Mouse (Mus musculus): ENCODE data around the gene Pou3f3. TPM values are rescaled to one million over a fixed set of nuclear protein-coding genes. Genes with fewer than 3 reads are reported as not detected.

Gene Pou3f3
- polyA plus RNA-seq, 1 experiment from 2014 or later, result 44.2 TPM

- H3K4me2 ChIP-seq, result peak overlapping the region; percentile 98
- ATAC-seq, result no peak
- peaks cover 28% of the 10 kb centered on the region for H3K36me3 ChIP-seq (ENCODE audit: poor library complexity, severe bottlenecking)
- H3K9ac ChIP-seq, result peak overlapping the region; percentile 100
- under 1% methylated on average over 37 of the region's 62 CpGs for WGBS
- H3K27ac ChIP-seq, result peak overlapping the region; percentile 100
- no peaks in the 10 kb centered on the region for H3K27me3 ChIP-seq
- H3K4me1 ChIP-seq, result 0 out of 2 replicates have a peak, but pooled peaks cover 5% of the 10 kb centered on the region
- H3K4me3 ChIP-seq, result peak overlapping the region; percentile 99
- H3K9me3 ChIP-seq (replicated peaks), result no peaks in the 10 kb centered on the region
Observed at GRCm38 (mm10) chr1:42696371-42697031, 933 bp downstream of the Pou3f3 start.

GRCm38 (mm10) chr1:42697321-42697755 is 1.8 kb downstream of the Pou3f3 start:
- Histone ChIP-seq H3K27me3 (no peaks in the 10 kb centered on the region), H3K27ac (peak overlapping the region; percentile 100), H3K4me3 (peak overlapping the region; percentile 99), H3K4me2 (peak overlapping the region; percentile 98), H3K9ac (peak overlapping the region; percentile 100), H3K36me3 (ENCODE audit: poor library complexity, severe bottlenecking) (peaks cover 28% of the 10 kb centered on the region), H3K4me1 (0 out of 2 replicates have a peak, but pooled peaks cover 5% of the 10 kb centered on the region), H3K9me3 (replicated peaks) (no peaks in the 10 kb centered on the region)
- 7% methylated on average over 3 of the region's 58 CpGs for WGBS
- ATAC-seq, result no peak

- H3K9ac ChIP-seq, result peak overlapping the region; percentile 100
- H3K9me3 ChIP-seq (replicated peaks), result no peaks in the 10 kb centered on the region
- H3K27ac ChIP-seq, result peak overlapping the region; percentile 100
- peaks cover 6% of the 10 kb centered on the region for H3K4me1 ChIP-seq
- ATAC-seq, result no peak
- peaks cover 28% of the 10 kb centered on the region for H3K36me3 ChIP-seq (ENCODE audit: poor library complexity, severe bottlenecking)
- peak overlapping the region; percentile 98 for H3K4me2 ChIP-seq
- no peaks in the 10 kb centered on the region for H3K27me3 ChIP-seq
- under 1% methylated on average over 67 of the region's 80 CpGs for WGBS
- peak overlapping the region; percentile 99 for H3K4me3 ChIP-seq
Observed at GRCm38 (mm10) chr1:42697756-42698583, 2.4 kb downstream of the Pou3f3 start.

GRCm38 (mm10) chr1:42698584-42699333 is 3.2 kb downstream of the Pou3f3 start:
- H3K4me1 ChIP-seq, result peaks cover 14% of the 10 kb centered on the region
- H3K9me3 ChIP-seq (replicated peaks), result no peaks in the 10 kb centered on the region
- no peaks in the 10 kb centered on the region for H3K27me3 ChIP-seq
- H3K27ac ChIP-seq, result peak overlapping the region; percentile 100
- peak overlapping the region; percentile 98 for H3K4me2 ChIP-seq
- peak overlapping the region; percentile 99 for H3K4me3 ChIP-seq
- WGBS, result under 1% methylated on average over 47 of the region's 57 CpGs
- H3K36me3 ChIP-seq (ENCODE audit: poor library complexity, severe bottlenecking), result peaks cover 31% of the 10 kb centered on the region
- peak overlapping the region; percentile 100 for H3K9ac ChIP-seq
- ATAC-seq, result no peak

GRCm38 (mm10) chr1:42699471-42699871 is 3.9 kb downstream of the Pou3f3 start:
- no peaks in the 10 kb centered on the region for H3K9me3 ChIP-seq (replicated peaks)
- ATAC-seq, result no peak
- H3K36me3 ChIP-seq (ENCODE audit: poor library complexity, severe bottlenecking), result peaks cover 31% of the 10 kb centered on the region
- H3K9ac ChIP-seq, result peak overlapping the region; percentile 100
- H3K4me3 ChIP-seq, result peak overlapping the region; percentile 99
- H3K4me2 ChIP-seq, result peak overlapping the region; percentile 98
- H3K4me1 ChIP-seq, result peaks cover 21% of the 10 kb centered on the region
- H3K27ac ChIP-seq, result peak overlapping the region; percentile 100
- H3K27me3 ChIP-seq, result no peaks in the 10 kb centered on the region
- under 1% methylated on average over 19 of the region's 19 CpGs for WGBS

- peak overlapping the region; percentile 93 for H3K9ac ChIP-seq
- peak overlapping the region; percentile 83 for H3K4me2 ChIP-seq
- peaks cover 28% of the 10 kb centered on the region for H3K4me1 ChIP-seq
- peak overlapping the region; percentile 99 for H3K4me3 ChIP-seq
- peak overlapping the region; percentile 57 for H3K27ac ChIP-seq
- H3K9me3 ChIP-seq (replicated peaks), result no peaks in the 10 kb centered on the region
- H3K36me3 ChIP-seq (ENCODE audit: poor library complexity, severe bottlenecking), result peaks cover 33% of the 10 kb centered on the region
- no peaks in the 10 kb centered on the region for H3K27me3 ChIP-seq
- 8% methylated on average over 3 of the region's 3 CpGs for WGBS
- ATAC-seq, result no peak
Observed at GRCm38 (mm10) chr1:42700171-42700570, 4.6 kb downstream of the Pou3f3 start.

GRCm38 (mm10) chr1:42700815-42701214 is 5.2 kb downstream of the Pou3f3 start:
- H3K27ac ChIP-seq, result peak overlapping the region; percentile 59
- H3K9me3 ChIP-seq (replicated peaks), result no peaks in the 10 kb centered on the region
- H3K36me3 ChIP-seq (ENCODE audit: poor library complexity, severe bottlenecking), result peaks cover 34% of the 10 kb centered on the region
- peak overlapping the region; percentile 93 for H3K9ac ChIP-seq
- H3K4me3 ChIP-seq, result peak overlapping the region; percentile 99
- WGBS, result 19% methylated on average over 1 of the region's 1 CpGs
- peaks cover 34% of the 10 kb centered on the region for H3K4me1 ChIP-seq
- no peak for ATAC-seq
- H3K4me2 ChIP-seq, result peak overlapping the region; percentile 83
- H3K27me3 ChIP-seq, result no peaks in the 10 kb centered on the region

- peaks cover 34% of the 10 kb centered on the region for H3K36me3 ChIP-seq (ENCODE audit: poor library complexity, severe bottlenecking)
- H3K27ac ChIP-seq, result peak overlapping the region; percentile 55
- peaks cover 45% of the 10 kb centered on the region for H3K4me1 ChIP-seq
- peak overlapping the region; percentile 93 for H3K9ac ChIP-seq
- ATAC-seq, result no peak
- H3K4me3 ChIP-seq, result peak overlapping the region; percentile 99
- H3K27me3 ChIP-seq, result no peaks in the 10 kb centered on the region
- H3K9me3 ChIP-seq (replicated peaks), result no peaks in the 10 kb centered on the region
- 7% methylated on average over 5 of the region's 5 CpGs for WGBS
- H3K4me2 ChIP-seq, result peak overlapping the region; percentile 83
Observed at GRCm38 (mm10) chr1:42701833-42702611, 6.5 kb downstream of the Pou3f3 start.

GRCm38 (mm10) chr1:42702984-42703383 is 7.4 kb downstream of the Pou3f3 start:
- H3K9me3 ChIP-seq (replicated peaks), result no peaks in the 10 kb centered on the region
- peaks cover 26% of the 10 kb centered on the region for H3K36me3 ChIP-seq (ENCODE audit: poor library complexity, severe bottlenecking)
- WGBS, result 4% methylated on average over 9 of the region's 9 CpGs
- H3K4me3 ChIP-seq, result peak overlapping the region; percentile 64
- peak overlapping the region; percentile 86 for H3K4me2 ChIP-seq
- ATAC-seq, result no peak
- no peaks in the 10 kb centered on the region for H3K27me3 ChIP-seq
- H3K27ac ChIP-seq, result peak overlapping the region; percentile 95
- peaks cover 55% of the 10 kb centered on the region for H3K4me1 ChIP-seq
- H3K9ac ChIP-seq, result peak overlapping the region; percentile 84

- H3K36me3 ChIP-seq (ENCODE audit: poor library complexity, severe bottlenecking), result peaks cover 22% of the 10 kb centered on the region
- 0 out of 2 replicates have a peak, but pooled peaks cover 1% of the 10 kb centered on the region for H3K27me3 ChIP-seq
- WGBS, result 1% methylated on average over 7 of the region's 7 CpGs
- no peaks in the 10 kb centered on the region for H3K9me3 ChIP-seq (replicated peaks)
- H3K27ac ChIP-seq, result peak overlapping the region; percentile 95
- H3K9ac ChIP-seq, result peak overlapping the region; percentile 84
- peak; percentile 28 for ATAC-seq
- H3K4me1 ChIP-seq, result peaks cover 59% of the 10 kb centered on the region
- H3K4me3 ChIP-seq, result peak overlapping the region; percentile 64
- peak overlapping the region; percentile 86 for H3K4me2 ChIP-seq
Observed at GRCm38 (mm10) chr1:42703424-42703823, 7.9 kb downstream of the Pou3f3 start.

Data from forebrain, embryonic 13.5 days (tissue).